Mouse (Mus musculus): ENCODE results near the gene Cryba2.

DNA sequence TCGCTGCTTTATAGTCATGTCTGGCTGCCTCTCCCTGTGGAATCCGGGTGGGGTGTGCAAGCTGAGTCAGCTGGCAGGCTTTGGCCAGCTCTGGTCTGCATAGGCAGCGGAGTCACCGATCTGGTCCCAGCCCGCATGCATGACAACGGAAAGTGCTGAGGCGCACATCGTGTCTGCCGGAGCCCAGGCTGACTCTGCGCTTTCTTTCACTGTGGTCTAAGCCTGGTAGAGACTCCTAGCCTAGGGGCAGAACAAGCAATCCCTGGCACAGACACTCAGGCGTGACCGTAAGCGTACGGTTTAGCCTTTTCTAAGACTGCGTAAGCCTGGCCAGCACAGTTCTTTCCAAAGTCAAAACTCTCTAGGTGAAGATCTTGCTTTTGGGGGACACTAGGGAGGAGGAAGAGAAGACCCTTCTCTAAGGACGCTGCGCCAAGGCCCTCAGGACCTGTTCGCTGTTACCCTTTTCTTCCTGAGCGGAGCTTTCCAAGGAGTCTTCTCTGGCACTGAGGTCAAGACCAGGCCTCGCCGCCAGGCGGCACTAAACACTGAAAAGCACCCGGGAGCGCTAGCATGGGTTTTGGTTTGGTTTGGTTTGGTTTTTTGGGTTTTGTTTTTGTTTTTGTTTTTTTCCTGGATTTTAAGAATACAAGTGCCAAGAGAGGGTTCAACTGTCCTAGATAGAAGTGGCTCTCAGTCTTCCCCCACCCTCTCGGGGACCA is at the start of gene Cryba2:
- TF ChIP-seq CTCF (conservative IDR thresholded peaks at IDR 0.05; ENCODE audit: low read length) (peak; percentile 93), NANOG (IDR thresholded peaks at IDR 0.05; ENCODE audit: borderline replicate concordance, low read length) (no peak), POU5F1 (IDR thresholded peaks at IDR 0.05; ENCODE audit: borderline replicate concordance, low read length) (peak; percentile 82)
